Mouse (Mus musculus) mesoderm, embryonic 11.5 days (tissue): ENCODE measurements around the gene AI481877.

Experiments used
- DNase-seq: peaks from one replicate; pipeline ENCODE4 v3.0.0-alpha.2; 2012; ENCODE audit warnings: low read depth, low spot score

AI481877 gene

DNA sequence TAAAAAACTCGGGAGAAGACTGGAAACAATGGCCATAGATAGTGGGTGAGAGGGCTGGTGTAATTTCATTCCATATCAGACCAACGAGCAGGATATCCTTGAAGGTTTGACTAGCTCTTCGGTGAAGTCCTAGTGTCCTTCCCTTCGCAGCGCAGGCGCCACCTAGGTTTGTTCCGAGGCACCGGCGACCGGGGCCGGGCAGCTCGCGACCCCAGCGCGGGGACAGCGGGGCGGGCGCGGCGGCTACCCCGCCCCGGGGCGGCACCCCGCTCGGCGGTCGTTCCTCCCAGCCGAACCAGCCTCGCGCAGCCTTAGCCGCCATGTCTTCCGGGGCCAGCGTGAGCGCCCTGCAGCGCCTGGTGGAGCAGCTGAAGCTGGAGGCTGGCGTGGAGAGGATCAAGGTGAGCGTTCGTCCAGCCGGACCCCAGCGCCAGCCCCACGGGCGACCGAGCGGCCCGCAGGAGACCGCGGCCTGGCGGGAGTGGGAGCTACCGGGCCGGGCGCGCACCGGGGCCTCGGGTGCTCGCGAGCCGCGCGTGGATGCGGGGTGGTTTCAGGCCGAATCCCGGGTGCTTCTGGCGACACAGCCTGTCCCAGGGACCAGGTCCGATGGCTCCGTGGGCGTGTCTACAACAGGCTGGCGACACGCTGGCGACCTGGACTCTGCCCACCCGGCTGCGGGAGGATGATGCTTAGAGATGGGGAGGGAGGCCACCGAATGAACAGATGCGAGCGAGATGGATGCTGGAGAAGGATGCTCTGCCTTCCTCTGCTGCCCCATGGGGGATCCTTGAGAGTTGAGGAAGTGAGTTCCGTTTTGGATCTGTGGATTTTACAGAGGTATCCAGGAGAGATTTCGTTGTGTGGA, 103.6 kb downstream of the AI481877 start, which contains the start of gene Gng10:
Gene Gng10 (plus strand): TSS at position 171 of the 868 bp plus-strand sequence.
- DNase-seq, result peak; percentile 54

DNA sequence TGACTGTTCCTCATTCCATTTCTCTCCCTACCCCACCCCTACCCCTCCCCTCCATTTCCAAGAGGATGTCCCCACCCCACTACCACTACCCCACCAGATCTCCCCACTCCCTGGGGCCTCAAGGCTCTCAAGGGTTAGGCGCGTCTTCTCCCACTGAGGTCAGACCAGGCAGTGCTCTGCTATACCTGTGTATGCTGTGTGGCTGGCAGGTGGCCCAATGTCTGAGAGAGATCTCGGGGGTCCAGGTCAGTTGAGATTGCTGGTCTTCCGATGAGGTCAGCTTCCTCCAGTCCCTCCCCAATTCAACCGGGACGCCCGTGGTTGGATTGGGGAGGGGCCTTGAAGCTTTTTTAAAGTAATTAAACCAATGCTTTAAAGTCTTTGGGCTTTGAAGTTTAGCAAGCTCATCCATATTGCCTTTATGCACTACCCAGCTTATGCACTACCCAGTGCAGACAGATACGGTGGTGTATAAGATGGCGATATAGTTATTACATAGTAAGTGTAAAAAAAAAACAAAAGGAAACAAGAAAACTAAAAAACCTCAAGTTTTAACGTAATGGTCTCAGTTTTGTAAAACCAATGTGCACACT, 104.4 kb downstream of the AI481877 start:
- no peak for DNase-seq

DNA sequence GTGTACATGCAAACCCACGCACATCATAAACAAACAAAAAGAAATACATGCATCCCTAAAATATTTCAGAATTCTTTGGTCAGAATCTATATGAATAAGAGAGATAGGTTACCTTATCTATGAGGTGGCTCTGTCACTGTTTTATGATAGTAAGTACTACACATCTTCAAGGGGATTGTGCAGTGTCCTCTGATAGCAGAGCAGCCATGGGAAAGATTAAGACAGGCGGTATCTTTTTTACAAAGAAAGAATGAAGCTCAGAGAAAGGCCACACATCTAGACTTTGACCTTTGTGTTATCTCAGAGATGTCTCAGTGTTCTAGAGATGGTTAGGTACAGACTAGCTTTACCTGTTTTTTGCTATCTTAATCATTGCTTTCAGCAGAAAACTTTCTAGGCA, 121.9 kb downstream of the AI481877 start:
- no peak for DNase-seq

DNA sequence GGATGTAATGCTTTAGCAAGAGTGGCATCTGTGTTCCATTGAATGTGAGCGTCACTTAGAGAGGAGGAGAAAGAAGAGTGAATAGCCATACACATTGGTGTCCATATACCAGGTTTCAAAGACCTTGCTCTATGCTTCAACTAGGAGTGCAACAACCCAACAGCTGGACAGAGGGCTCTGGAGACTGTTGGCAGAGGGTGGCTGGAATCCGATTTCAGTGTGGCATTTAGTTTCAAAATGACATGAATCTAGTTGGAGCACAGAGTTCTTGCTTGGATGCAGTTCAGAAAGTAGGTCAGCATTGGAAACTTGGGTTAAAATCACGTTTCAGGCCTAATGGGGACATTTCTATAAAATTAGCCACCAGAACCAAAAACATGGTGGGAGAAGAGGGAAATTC, 123.6 kb downstream of the AI481877 start:
- no peak for DNase-seq

DNA sequence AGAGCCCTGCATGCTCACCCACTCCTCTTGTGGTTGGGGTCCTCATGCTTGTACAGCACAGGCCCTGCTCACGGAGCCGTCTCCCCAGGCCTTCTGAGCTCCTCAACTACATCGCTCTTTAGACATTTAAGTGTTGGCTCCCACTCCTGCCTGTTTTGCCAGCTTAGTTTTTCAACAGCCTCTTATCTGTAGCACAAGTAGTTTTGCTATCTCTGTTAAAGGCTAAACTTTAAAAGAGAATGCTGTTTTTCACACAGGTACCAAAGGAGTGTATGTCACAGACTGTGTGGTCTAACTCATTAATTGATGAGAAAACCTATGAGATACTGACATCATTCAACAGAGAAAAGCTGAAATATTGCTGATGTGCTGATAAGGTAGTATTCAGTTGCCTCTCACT, 127.3 kb downstream of the AI481877 start:
- DNase-seq, result no peak

DNA sequence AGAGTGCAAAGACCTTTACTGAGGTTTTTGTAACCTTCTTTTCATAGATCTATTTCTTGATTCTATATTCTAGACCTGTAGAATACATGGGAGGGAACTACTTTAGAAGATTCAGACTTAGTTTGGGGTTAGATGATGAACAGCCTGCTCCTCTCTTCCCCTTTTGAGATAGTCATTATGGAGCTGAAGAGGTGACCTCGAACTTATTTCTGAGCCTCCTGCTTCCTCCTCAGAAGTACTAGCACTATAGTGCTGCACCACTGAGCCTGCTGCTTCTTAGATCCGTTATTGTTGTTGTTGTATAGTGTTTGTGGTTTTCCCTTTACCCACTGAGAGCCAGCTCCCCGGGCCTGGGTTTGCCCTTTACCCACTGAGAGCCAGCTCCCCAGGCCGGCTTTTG, 129.1 kb downstream of the AI481877 start:
- DNase-seq, result no peak

DNA sequence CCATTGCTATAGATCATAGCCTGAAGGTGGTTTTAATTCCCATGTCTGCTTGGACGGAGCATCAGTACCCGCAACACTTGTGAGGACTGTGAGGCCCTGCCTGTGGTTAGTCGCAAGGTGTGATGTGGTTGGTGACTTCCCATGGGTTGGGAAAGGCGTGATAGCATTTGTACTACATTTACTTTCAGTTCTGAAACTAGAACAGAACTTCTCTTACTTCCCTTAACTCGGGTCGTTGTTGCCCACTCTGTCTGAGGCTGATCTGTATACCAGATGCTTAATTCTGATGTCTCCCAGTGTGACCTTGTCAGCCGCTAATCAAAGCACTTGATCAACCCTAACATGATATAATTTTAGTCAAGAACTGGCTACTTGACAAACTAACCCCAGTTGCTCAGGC, 129.6 kb downstream of the AI481877 start:
- no peak for DNase-seq

DNA sequence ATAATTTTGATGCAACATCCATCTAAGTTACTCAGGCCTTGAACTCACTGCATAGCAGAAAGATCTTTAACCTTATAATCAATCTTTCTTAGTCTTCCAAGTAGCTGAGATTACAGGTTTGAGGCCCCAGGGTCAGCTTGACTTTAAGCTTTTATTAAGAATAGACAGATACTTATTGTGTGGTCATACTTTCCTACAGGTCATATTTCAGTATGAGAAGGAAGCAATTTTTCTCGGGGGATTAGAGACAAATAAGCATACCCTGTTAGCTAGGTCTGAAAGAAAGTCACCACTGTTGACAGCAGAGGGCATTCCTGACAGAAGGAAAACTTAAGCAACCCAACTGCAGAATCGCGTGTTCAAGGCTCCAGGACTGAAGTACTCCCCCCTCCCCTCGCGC, 130.8 kb downstream of the AI481877 start:
- DNase-seq, result no peak

DNA sequence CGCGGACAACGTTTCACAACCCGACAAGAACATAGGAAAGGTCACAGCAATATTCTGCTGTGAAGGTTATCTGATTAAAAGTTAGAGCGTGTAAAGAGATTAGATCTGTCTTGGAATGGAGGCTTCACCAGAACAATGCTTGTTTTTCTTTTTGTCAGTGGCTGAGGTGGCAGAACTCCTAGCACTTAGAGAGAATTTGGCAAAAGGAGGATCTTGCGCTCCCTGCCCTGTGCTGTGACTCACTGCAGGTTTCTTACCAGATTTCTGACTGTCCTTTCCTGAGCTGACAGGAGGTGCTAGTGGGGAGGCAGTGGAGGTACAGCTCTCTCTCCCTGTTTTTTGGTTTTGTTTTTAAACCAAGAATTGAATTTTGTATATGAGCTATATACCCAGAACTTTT, 131.8 kb downstream of the AI481877 start:
- DNase-seq, result no peak

DNA sequence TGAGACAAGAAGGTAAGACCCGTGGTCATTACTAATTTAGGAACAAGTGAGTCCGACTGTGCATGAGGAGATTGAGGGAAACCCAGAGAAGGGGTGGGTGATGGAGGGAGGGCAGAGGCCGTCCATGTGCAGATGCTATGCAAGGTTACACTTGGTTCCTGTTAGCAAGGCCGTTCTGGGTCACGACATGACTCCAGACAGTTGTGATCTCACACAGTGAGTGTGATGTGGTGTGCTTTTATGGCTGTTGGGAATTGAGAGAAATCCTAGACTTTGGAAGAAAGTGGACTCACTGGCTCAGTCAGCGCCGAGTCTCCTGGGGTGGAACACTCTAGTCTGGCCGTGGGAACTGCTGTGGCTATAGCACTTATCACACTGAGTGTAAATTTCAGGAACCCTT, 132.6 kb downstream of the AI481877 start:
- peak; percentile 37 for DNase-seq

DNA sequence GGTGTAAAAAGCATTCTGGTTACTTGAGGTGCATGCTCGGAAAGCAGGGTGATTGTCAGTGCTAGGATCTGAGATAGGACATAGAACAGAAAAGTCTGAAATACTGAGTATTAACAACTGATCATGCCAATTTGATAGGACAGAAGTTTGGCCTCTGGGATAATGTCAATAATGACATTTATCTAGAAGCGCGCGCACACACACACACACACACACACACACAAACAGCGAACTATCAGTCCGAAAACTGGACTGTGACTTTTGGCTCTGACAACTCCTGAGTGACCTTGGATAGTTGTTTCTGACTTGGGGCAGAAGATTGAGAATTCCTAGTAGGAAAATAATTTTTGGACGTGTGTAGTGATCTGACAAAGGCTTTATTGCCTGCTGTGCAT, 135.0 kb downstream of the AI481877 start:
- no peak for DNase-seq

DNA sequence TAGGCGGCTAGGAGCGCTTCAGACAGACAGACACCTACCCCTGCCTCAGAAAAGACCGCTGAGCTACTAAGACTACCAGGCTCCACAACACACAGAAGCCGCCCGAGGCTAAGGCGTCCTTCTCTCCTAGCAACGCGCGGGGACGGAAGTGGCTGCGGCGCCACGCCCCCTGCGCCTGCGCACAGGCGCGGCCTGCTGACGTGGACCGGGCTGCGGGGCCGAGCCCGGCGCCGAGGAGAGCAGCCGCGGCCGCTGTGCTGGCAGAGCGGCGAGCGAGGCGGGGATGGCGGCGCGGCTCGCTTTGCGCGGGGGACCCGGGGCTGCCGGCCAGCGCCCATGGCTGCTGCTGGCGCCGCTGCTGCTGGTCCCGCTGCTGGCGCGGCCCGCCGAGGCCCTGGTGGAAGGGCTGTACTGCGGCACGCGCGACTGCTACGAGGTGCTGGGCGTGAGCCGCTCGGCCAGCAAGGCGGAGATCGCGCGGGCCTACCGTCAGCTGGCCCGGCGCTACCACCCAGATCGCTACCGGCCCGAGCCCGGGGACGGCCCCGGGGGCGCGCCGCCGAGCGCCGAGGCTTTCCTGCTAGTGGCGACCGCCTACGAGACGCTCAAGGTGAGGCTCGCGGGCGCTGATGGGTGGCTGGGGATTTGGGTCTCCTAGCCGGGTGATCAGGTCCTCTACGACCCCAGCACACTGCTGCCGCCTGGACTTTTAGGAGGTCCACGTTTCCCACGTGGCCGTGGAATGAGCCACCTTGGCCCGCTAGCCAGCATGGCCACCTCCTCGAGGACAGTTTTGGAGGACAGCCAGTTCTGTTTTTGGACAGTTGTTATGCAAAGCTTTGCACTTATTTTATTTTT, 135.6 kb downstream of the AI481877 start, which contains the start of gene Gm20503:
Gene Gm20503 (plus strand): TSS at position 263 of the 858 bp plus-strand sequence.
- peak; percentile 93 for DNase-seq

DNA sequence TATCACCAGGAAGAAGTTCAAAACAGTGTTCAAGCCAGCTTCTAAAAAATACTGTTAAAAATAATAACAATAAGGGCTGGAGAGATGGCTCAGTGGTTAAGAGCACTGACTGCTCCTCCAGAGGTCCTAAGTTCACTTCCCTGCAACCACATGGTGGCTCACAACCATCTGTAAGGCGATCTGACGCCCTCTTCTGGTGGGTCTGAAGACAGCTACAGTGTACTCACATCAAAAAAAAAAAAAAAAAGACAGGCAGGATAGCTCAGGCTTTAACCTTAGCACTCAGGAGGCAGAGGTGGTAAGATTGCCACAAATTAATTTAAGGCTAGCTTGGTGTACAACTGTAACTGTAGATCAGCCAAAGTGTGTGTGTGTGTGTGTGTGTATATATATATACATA, 138.2 kb downstream of the AI481877 start:
- peak; percentile 62 for DNase-seq

DNA sequence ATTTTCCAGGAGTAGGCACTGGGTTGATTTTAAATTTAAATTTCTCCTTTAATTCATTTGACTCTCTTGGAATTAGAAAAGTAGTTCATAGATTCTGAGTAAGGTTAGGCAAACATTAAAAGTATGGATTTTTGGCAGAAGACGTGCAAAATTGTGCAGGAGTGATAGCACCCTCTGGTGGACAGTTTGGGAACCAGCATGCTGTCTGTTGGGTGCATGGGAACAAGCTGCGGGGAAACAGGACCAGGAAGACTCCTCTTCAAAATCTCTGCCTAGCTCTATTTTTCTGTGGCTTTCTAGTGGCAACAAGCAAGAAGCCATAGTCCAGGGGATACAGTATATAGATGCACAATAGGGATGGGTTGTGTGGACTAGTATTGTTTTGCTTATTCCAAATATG, 139.1 kb downstream of the AI481877 start:
- peak; percentile 79 for DNase-seq

DNA sequence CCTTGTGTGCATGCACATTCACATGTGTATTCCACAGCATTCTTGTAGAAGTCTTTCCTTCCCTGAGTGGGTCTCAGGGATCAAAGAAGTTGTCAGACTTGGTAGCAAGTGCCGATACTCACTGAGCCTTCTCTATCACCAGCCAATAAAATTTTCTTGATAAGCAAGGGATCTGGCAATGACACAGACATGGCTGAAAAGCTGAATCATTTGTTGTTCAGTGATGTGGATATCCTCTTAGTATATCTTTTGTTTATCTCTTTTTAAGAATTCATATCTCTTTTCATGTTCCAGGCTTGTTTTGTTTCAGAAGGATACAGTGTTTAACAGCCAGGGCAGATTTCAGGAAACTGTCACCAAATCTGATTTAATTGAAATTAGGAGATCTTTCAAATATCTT, 140.1 kb downstream of the AI481877 start:
- no peak for DNase-seq

DNA sequence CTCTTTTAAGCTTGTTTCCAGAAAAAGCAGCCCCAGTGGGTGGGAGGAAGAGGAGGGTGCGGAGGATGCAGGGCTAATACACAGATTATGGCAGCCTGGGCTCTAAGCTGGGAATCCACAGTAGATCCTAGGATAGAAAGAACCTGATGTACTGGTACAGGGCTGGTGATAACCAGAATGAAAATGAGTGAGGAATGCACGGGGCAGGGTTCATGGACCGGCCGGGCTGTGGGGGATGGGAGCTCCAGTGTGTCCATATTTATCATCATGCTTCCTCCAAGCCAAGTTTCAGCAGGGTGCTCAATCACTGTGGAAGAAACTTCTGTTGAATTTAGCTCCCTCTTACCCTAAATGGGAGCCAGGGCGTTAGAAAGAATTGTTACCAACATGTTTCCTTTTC, 141.7 kb downstream of the AI481877 start:
- DNase-seq, result no peak

DNA sequence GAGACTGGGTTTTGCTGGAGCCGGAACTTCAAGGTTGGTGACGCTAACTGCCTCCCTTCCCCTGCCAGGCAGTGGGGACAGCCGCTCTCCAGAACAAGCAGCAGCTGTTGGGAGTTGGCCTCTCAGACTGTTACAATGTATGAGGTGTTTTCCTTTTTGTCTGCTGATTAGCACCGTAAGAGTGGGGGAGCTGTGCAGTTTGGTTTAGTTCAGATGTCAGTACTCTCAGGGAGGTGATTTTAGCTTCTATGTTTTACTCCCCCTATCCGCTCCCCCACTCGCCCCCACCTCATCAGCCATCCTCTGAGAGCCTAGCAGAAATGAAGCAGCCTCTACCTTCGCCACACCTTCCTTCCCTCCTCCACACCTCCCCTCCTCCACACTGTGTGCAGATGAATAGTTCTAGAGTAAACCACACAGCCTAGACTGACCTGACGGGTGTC, 143.5 kb downstream of the AI481877 start:
- DNase-seq, result no peak

DNA sequence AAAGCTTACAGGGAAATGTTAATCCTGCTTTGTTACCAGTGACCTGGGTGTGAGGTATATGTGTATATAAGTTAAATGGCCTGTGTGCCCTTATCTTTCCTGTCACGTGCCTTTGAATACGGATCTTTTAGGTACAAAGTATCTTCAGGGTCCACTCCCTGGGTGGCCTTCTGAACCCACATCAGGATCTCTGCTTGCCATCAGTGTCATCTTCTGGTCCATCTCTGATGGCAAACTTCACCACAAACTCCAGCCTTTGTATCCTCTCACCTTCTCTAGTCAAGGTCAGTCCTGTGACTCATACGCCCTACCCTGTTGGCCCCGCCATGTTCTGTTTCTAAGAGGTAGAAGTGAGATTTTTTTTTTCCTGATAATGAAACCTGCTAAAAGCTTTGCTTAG, 144.0 kb downstream of the AI481877 start, which contains the start of gene Dnajc25:
Gene Dnajc25 (plus strand): TSS at position 301 of the 400 bp plus-strand sequence.
- no peak for DNase-seq
